Mouse (Mus musculus) natural killer cell, adult 2 months (primary cell): Measurements from ENCODE around the gene Megf11.

Experiments used
- DNase-seq, 2 experiments: peaks; one replicate each; pipeline ENCODE4 v3.0.0; 2022; ENCODE audit warnings: low spot score in 2 of 2

The Megf11 gene

DNA sequence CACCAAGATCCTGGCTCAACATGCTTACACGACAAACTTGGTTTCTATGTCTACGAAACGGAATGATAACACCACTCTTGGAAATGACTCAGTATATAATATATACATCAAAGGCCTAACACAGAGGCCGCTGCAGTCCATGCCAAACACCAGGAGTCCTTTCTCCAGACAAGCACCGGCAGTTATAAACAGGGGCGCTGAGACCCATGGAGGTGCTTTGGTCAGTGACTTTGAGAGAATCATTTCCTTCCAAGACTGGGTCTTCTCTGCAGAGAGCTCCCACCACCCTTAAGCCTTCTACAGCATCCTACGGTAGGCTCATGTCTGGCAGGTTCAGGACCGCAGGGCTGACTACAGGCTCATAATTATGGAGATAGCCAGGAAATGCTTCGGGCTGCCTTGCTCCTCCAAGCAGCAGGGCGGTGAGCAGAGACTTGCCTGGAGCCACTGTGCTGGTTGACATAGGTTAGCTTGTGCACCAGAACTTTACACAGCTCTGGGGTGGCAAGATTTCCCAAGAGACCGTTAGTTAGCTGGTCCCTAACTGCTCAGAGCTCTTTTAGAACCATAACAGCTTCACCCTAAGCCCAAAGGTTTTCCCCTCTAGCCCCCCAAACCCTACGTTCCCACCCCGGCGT lies 219.8 kb downstream of the Megf11 start:
- DNase-seq: no peak

GRCm38 (mm10) chr9:64605735-64606349 lies 220.4 kb downstream of the Megf11 start:
- no peak for DNase-seq

GRCm38 (mm10) chr9:64607049-64607448 lies 221.6 kb downstream of the Megf11 start:
- DNase-seq: no peak

GRCm38 (mm10) chr9:64609546-64609945 lies 224.1 kb downstream of the Megf11 start:
- DNase-seq: no peak

- DNase-seq: no peak
Observed at GRCm38 (mm10) chr9:64612121-64612983, 226.9 kb downstream of the Megf11 start.

GRCm38 (mm10) chr9:64612984-64613649 lies 227.7 kb downstream of the Megf11 start:
- no peak for DNase-seq

- no peak for DNase-seq
Observed at GRCm38 (mm10) chr9:64617413-64617812, 232.0 kb downstream of the Megf11 start.

- no peak for DNase-seq
Observed at GRCm38 (mm10) chr9:64618433-64618832, 233.0 kb downstream of the Megf11 start.

DNA sequence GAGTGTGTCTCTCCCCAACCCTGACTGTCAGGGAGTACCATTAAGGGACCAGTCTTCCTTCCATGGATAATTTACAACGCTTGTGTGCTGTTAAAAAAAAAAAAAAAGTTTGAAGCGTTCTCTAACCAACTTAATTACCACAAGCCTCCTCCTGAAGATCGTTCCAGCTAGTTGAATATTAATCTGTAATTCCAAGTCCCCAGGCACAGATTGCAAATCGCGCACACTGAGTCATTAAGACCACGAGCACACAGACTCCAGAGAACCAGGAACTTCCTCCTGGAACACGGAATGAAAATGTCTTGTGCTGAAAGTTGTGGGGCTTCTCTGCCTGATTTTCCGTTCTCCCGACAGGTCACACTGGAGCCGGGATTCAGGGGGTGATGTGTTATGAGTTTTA lies 234.0 kb downstream of the Megf11 start:
- no peak for DNase-seq

DNA sequence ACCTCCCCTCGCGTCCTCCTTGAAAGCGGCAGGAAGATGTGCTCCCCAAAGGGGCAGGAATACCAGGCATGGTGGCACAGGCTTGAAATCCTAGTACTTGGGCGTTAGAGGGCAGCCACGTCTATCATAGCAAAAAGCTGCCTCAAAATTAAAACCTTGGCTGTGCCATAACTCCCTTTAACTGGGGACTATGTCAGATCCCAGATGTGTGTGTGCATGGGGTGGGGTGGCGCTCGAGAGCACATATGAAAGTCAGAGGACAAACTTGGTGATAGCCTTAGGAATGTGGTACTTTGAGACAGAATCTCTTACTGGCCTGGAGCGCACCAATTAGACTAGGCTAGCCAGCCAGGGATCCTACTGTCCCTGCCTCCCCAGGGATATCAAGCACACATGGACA lies 235.2 kb downstream of the Megf11 start:
- DNase-seq: no peak

DNA sequence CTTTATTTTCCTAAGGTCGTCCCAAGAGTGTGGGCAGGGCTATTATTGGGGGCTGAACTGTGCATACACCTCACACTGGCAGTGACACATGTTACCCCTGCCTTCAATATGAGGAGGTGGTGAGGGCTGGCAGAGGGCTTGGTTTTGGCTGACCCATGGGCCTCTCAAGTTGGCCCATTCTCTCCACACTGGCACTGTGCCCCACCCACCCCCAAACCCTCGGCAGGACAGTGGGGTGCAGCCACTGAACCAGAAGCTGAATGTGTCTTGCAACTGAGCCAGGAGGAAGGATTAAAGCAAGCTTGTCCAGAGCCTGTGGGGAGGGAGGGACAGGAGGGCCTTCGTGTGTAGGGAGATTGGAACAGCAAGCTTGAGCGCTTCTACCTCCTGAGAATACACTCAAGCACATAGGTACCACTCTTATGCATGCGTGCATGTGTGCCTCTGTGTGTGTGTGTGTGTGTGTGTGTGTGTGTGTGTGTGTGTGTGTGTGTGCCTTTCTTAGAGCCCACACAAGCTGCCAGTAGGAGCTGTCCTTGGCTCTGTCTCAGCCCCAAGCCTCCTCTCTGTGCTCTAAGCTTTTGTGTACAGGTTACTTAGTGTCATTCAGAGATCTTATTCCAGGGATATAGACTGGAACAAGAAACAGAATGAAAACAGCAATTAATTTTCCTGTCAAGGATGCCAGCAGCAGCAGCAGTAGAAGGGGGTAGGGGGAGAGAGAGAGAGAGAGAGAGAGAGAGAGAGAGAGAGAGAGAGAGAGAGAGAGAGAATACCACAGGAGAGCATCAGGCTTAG lies 236.3 kb downstream of the Megf11 start:
- DNase-seq: no peak

DNA sequence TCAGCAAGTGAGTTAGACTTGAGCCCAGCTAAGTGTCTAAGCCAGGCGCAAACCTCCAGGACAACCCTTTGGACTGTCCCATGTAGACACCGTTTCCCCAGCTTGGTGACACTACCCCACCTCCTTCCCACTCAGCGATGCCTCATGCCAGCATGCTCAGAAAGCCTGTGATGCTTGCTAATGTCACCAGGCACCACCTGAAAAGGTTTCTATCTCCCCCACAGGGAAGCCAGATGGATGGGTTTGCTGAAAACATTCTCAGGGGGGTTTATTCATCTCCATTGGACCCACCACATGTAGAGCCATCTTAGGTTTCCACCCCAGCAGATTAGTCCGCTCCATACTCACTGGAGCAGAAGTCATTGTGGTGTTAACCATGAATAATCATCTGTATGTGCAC lies 237.9 kb downstream of the Megf11 start:
- no peak for DNase-seq

DNA sequence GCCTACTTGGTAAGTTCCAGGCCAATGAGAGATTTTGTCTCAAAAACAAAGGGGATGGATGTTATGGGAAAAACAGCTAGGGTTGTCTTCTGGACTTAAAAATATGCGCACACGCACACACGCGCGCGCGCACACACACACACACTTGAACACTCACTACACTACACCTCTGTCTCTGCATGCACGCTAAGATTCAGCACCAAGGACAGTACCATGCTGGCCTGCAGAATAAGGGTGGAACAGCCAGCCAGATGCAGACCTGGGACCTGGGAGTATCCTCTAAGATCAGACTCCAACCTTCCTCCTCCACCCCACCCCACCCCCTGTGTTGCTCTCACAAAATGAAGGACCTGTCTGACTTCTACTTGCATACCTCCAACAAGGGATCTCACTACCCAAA lies 239.1 kb downstream of the Megf11 start:
- no peak for DNase-seq

DNA sequence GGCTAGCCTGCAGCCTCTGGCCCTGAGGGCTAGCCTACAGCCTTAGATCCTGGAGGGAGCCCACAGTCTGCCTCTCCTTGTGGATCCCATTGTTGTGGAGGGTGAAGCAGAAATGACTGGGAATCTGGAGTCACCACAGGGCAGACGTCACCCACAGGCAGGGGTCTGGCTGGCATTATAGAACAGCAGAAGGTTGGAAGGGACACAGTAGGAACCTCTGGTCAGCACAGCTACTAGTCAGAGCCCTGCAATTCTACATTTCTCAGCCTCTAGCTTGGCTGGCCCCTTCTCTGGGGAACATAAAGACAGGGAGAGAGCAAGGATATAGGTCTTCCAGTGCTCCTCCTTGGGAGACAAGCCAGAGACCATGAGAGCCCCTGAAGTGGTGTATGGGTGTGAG lies 244.4 kb downstream of the Megf11 start:
- DNase-seq: no peak

DNA sequence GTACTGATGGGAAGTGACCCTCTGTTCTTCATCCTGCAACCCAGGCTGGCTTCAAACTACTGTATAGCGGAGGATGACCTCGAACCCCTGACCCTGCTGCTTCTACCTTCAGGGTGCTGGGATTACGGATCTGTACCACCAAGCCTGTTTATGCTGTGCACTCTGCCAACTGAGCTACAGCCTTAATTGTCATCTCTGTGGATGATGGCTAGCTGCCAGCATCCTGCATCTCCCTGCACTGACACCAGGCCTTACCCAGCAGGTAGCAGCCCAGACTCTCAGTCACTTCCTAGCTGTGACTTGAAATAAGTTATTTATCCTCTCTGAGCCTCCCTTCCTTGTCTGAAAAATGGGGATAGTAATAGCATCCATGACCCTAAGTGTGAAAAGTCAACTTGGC lies 247.7 kb downstream of the Megf11 start:
- DNase-seq: no peak

GRCm38 (mm10) chr9:64636111-64636510 lies 250.7 kb downstream of the Megf11 start:
- no peak for DNase-seq

- no peak for DNase-seq
Observed at GRCm38 (mm10) chr9:64636961-64637360, 251.5 kb downstream of the Megf11 start.

- DNase-seq: no peak
Observed at GRCm38 (mm10) chr9:64638250-64638649, 252.8 kb downstream of the Megf11 start.

DNA sequence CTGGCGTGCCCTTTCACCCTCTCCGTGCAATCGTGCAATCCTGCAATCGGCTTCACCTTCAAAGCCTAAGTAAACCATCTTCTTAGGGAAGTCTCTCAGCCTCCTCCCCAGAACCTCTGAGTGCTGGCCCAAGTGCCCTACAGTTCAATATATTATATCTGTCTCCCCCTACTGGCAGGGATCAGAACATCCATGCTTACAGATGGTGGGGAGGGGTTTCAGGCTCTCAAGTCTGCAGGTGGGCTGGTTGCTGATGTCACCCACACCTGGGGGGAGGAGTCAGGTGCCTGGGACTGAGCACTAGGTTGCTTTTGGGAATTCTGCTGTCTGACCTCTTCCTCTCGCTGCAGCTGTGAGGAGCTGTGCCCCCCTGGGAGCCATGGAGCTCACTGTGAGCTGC lies 254.2 kb downstream of the Megf11 start:
- DNase-seq: peak in 1 of 2 experiments; percentile 13

GRCm38 (mm10) chr9:64644129-64644528 lies 258.7 kb downstream of the Megf11 start:
- DNase-seq: no peak

DNA sequence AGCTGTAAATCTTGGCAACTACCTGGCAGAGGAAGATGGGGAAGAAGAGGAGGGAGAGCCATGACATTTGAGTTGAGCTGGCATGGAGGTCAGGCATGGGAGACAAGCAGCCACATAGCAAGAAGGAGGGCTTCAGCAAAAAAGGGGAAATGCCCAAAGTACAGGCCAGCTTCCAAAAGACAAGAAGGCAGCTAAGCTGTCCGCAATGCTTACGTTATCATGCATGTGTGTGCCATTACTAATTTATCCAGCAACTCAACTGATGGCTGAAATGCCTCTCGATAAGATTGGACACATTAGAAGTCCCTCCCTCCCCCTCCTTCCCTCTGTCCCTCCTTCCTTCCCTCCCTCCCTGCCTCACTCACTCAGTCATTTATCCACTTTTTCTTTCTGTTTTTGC lies 260.0 kb downstream of the Megf11 start:
- DNase-seq: no peak
